Mouse (Mus musculus): ENCODE measurements around the gene Fam131a. TPM values are rescaled to one million over a fixed set of nuclear protein-coding genes. Genes with fewer than 3 reads are reported as not detected.

Gene Fam131a
- total and polyA plus RNA-seq, 3 experiments, result 0.67 to 1.3 (median 0.77) TPM

- H3K4me2 ChIP-seq (ENCODE audit: insufficient read depth, low read depth, poor library complexity, severe bottlenecking), result peak overlapping the region; percentile 83; the same call in 1 of the 2 replicates
- H3K27ac ChIP-seq (ENCODE audit: insufficient read depth, low read depth), result peak overlapping the region; percentile 62
- DNase-seq (ENCODE audit: extremely low read depth), result no peak
- H3K4me1 ChIP-seq (ENCODE audit: control insufficient read depth in 1 of 2, insufficient read depth in 2 of 2), result peaks cover 13 to 52% of the 10 kb centered on the region in 2 experiments
- H3K4me3 ChIP-seq (replicated peaks in 1 of 3; ENCODE audit: low read depth in 2 of 3, low read length in 2 of 3, poor library complexity in 1 of 3), result peak overlapping the region; percentile 39 to 49 (median 45)
- dilution Hi-C loops (cut with MboI; ENCODE audit: extremely low pct_ligation_motif_present, extremely low pct_unique_long_range_greater_than_20kb, low sequenced_read_pairs) (no loop called here), in situ Hi-C loops (cut with MboI; ENCODE audit: low pct_ligation_motif_present, low pct_unique_long_range_greater_than_20kb, low sequenced_read_pairs) (no loop called here)
- H3K9me3 ChIP-seq (replicated peaks; ENCODE audit: low read length), result no peaks in the 10 kb centered on the region
- no peaks in the 10 kb centered on the region for H3K79me2 ChIP-seq (replicated peaks; ENCODE audit: control insufficient read depth, extremely low read depth, insufficient read depth, poor library complexity, severe bottlenecking)
- peak overlapping the region; percentile 42 for H3K9ac ChIP-seq (ENCODE audit: insufficient read depth, low read depth)
- TF ChIP-seq ZNF384 (IDR thresholded peaks at IDR 0.05; ENCODE audit: low read depth, low read length) (peak; percentile 68; the same call in 1 of the 2 replicates), CHD1 (IDR thresholded peaks at IDR 0.05; ENCODE audit: low read depth, low read length) (no peak)
- no peaks in the 10 kb centered on the region for H3K27me3 ChIP-seq (replicated peaks)
- peaks cover 0 to 20% of the 10 kb centered on the region in 2 experiments for H3K36me3 ChIP-seq (replicated peaks in 1 of 2; ENCODE audit: control insufficient read depth in 1 of 2, insufficient read depth in 1 of 2, low read length in 1 of 2)
Observed at GRCm38 (mm10) chr16:20701316-20701715, 8.3 kb downstream of the Fam131a start.

GRCm38 (mm10) chr16:20701729-20702521, 8.9 kb downstream of the Fam131a start:
- peak overlapping the region; percentile 55 for H3K9ac ChIP-seq (ENCODE audit: insufficient read depth, low read depth)
- no peaks in the 10 kb centered on the region for H3K79me2 ChIP-seq (replicated peaks; ENCODE audit: control insufficient read depth, extremely low read depth, insufficient read depth, poor library complexity, severe bottlenecking)
- peak overlapping the region; percentile 39 to 49 (median 45) for H3K4me3 ChIP-seq (replicated peaks in 1 of 3; ENCODE audit: low read depth in 2 of 3, low read length in 2 of 3, poor library complexity in 1 of 3)
- in situ Hi-C loops (cut with MboI; ENCODE audit: low pct_ligation_motif_present, low pct_unique_long_range_greater_than_20kb, low sequenced_read_pairs), result no loop called here
- peak overlapping the region; percentile 80 for H3K27ac ChIP-seq (ENCODE audit: insufficient read depth, low read depth)
- no peaks in the 10 kb centered on the region for H3K9me3 ChIP-seq (replicated peaks; ENCODE audit: low read length)
- H3K4me1 ChIP-seq (ENCODE audit: control insufficient read depth in 1 of 2, insufficient read depth in 2 of 2), result peaks cover 13 to 58% of the 10 kb centered on the region in 2 experiments
- H3K36me3 ChIP-seq (replicated peaks in 1 of 2; ENCODE audit: control insufficient read depth in 1 of 2, insufficient read depth in 1 of 2, low read length in 1 of 2), result peaks cover 0 to 20% of the 10 kb centered on the region in 2 experiments
- peak overlapping the region; percentile 83 for H3K4me2 ChIP-seq (ENCODE audit: insufficient read depth, low read depth, poor library complexity, severe bottlenecking)
- peak; percentile 95 for DNase-seq (ENCODE audit: extremely low read depth)
- H3K27me3 ChIP-seq (replicated peaks), result no peaks in the 10 kb centered on the region
- dilution Hi-C loops (cut with MboI; ENCODE audit: extremely low pct_ligation_motif_present, extremely low pct_unique_long_range_greater_than_20kb, low sequenced_read_pairs), result no loop called here
- peak; percentile 98 for TF ChIP-seq ETS1 (conservative IDR thresholded peaks at IDR 0.05; ENCODE audit: low read depth, low read length)
- peak; percentile 95 for TF ChIP-seq TCF12 (IDR thresholded peaks at IDR 0.05; ENCODE audit: low read depth, low read length)
- peak; percentile 79; the same call in 1 of the 2 replicates for TF ChIP-seq KAT2A (IDR thresholded peaks at IDR 0.05; ENCODE audit: insufficient replicate concordance, low read length)
- no peak for TF ChIP-seq GABPA (IDR thresholded peaks at IDR 0.05; ENCODE audit: insufficient replicate concordance, low read depth, low read length)
- 0 out of 2 replicates have a peak, but pooled peaks have one; percentile 10 for TF ChIP-seq SMC3 (IDR thresholded peaks at IDR 0.05; ENCODE audit: low read depth, low read length)
- TF ChIP-seq MAZ (IDR thresholded peaks at IDR 0.05; ENCODE audit: low read depth, low read length), result peak; percentile 96
- peak; percentile 92 for TF ChIP-seq MEF2A (IDR thresholded peaks at IDR 0.05; ENCODE audit: borderline replicate concordance, low read depth, low read length)
- TF ChIP-seq MAX (IDR thresholded peaks at IDR 0.05; ENCODE audit: low read length), result peak; percentile 89
- peak; percentile 94 for TF ChIP-seq EP300 (IDR thresholded peaks at IDR 0.05; ENCODE audit: low read length)
- peak; percentile 88 for TF ChIP-seq CHD2 (IDR thresholded peaks at IDR 0.05; ENCODE audit: low read length)
- TF ChIP-seq SIN3A (IDR thresholded peaks at IDR 0.05; ENCODE audit: low read length), result peak; percentile 94
- TF ChIP-seq MXI1 (IDR thresholded peaks at IDR 0.05; ENCODE audit: low read depth, low read length), result peak; percentile 90
- TF ChIP-seq POLR2AphosphoS2 (IDR thresholded peaks at IDR 0.05; ENCODE audit: low read depth, low read length), result peak; percentile 66
- peak; percentile 98 for TF ChIP-seq IRF4 (IDR thresholded peaks at IDR 0.05; ENCODE audit: low read depth, low read length)
- peak; percentile 59; the same call in 1 of the 2 replicates for TF ChIP-seq ELF1 (IDR thresholded peaks at IDR 0.05; ENCODE audit: low read depth, low read length)
- peak; percentile 55 for TF ChIP-seq TBP (conservative IDR thresholded peaks at IDR 0.05; ENCODE audit: low read depth, low read length)
- TF ChIP-seq JUND (conservative IDR thresholded peaks at IDR 0.05; ENCODE audit: low read depth, low read length), result 0 out of 2 replicates have a peak, but pooled peaks have one; percentile 24
- peak; percentile 57; the same call in 1 of the 2 replicates for TF ChIP-seq MAFK (IDR thresholded peaks at IDR 0.05; ENCODE audit: insufficient replicate concordance, low read length)
- TF ChIP-seq ZNF384 (IDR thresholded peaks at IDR 0.05; ENCODE audit: low read depth, low read length), result 0 out of 2 replicates have a peak, but pooled peaks have one; percentile 36
- TF ChIP-seq RCOR1 (conservative IDR thresholded peaks at IDR 0.05; ENCODE audit: low read depth, low read length), result peak; percentile 95
- TF ChIP-seq MYC (IDR thresholded peaks at IDR 0.05; ENCODE audit: low read depth, low read length), result peak; percentile 91
- TF ChIP-seq CTCF (conservative IDR thresholded peaks at IDR 0.05 in 1 of 2, IDR thresholded peaks at IDR 0.05 in 1 of 2; ENCODE audit: low read depth in 2 of 2, low read length in 2 of 2), result no peak
- peak; percentile 86 for TF ChIP-seq NELFE (IDR thresholded peaks at IDR 0.05; ENCODE audit: low read depth, low read length)
- TF ChIP-seq CHD1 (IDR thresholded peaks at IDR 0.05; ENCODE audit: low read depth, low read length), result peak; percentile 96
- no peak for TF ChIP-seq USF2 (conservative IDR thresholded peaks at IDR 0.05; ENCODE audit: low read depth, low read length)
- TF ChIP-seq UBTF (IDR thresholded peaks at IDR 0.05; ENCODE audit: low read depth, low read length), result peak; percentile 25; the same call in 1 of the 2 replicates
- TF ChIP-seq PAX5 (IDR thresholded peaks at IDR 0.05; ENCODE audit: low read length), result no peak
- peak; percentile 72; the same call in 1 of the 2 replicates for TF ChIP-seq POLR2A (IDR thresholded peaks at IDR 0.05; ENCODE audit: low read depth, low read length)
- peak; percentile 88 for TF ChIP-seq ZMIZ1 (IDR thresholded peaks at IDR 0.05; ENCODE audit: low read depth, low read length)
- peak; percentile 81 for TF ChIP-seq BHLHE40 (IDR thresholded peaks at IDR 0.05; ENCODE audit: low read depth, low read length)
- TF ChIP-seq HCFC1 (IDR thresholded peaks at IDR 0.05; ENCODE audit: low read depth, low read length), result peak; percentile 62; the same call in 1 of the 2 replicates
